ENCODE assay signal across 16 mouse cellular contexts in the genomic region with DNA sequence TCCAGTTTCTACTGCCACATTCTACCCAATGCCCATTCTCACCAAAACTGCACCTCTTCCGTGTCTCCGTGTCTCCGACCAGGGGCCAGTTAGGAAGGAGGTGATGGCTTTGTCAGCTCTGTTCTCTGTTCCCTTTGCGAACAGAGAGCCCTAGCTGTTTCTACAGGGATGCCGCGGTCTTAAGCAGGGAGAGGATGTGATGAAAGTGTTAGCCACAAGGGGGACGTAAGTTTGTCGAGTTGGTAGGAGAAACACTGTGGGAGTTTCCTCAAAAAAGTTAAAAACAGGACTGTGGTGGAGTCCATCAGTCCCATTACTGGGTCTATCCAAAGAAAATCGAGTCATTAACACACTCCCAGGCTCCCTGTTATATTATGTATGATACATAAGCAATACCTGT.
DNase-seq lines count a peak whose midpoint lies in the region; ATAC-seq and TF ChIP-seq lines count a peak whose summit lies in the region.
"Had no signal": no experiment of that assay in that cellular context is flagged by ENCODE, and none has a peak within 500 bp of the region (broad histone marks: within the 10 kb centered on the region; RNA-seq: fewer than 3 reads in every experiment).

No protein-coding gene starts in this region.

- no peak for ATAC-seq in lung, postnatal 0 days
- no peak for ATAC-seq in forebrain, embryonic 13.5 days

- intact Hi-C loops in gastrocnemius, adult 2 months (cut with DNase I): no loop called here
- intact Hi-C loops in gastrocnemius, postnatal 14 days (cut with DNase I; ENCODE audit: low total_unique reads): loop anchor here (10.0 kb wide), 1 partner anchor 103 kb away; a partner anchor contains a TSS

- peak; percentile 6; the same call in 1 of the 2 replicates for TF ChIP-seq CTCF in gastrocnemius, adult 2 months (IDR thresholded peaks at IDR 0.05)
- TF ChIP-seq CTCF in lung, postnatal 0 days (IDR thresholded peaks at IDR 0.05): peak; percentile 62

- H3K9ac ChIP-seq in lung, postnatal 0 days (replicated peaks; ENCODE audit: low read depth): no peak overlapping the region
- no peak overlapping the region for H3K9ac ChIP-seq in forebrain, embryonic 13.5 days
- H3K9ac ChIP-seq: forebrain, embryonic 12.5 days; stomach, embryonic 15.5 days had no signal

- H3K9me3 ChIP-seq in lung, postnatal 0 days (ENCODE audit: low read length): no peaks in the 10 kb centered on the region
- H3K9me3 ChIP-seq in forebrain, embryonic 13.5 days (replicated peaks): no peaks in the 10 kb centered on the region
- H3K9me3 ChIP-seq: embryonic facial prominence, embryonic 10.5 days; forebrain, embryonic 12.5 days; megakaryocyte, embryonic 14.5 days; stomach, embryonic 15.5 days had no signal

- no peak for DNase-seq in gastrocnemius, adult 2 months
- no peak for DNase-seq in gastrocnemius, postnatal 14 days
- no peak for DNase-seq in lung, postnatal 0 days (ENCODE audit: low spot score)
- no peak for DNase-seq in lung, postnatal 25 days (ENCODE audit: low spot score)
- peak; percentile 91 for DNase-seq in ZHBTc4 (ENCODE audit: low read depth, low spot score)
- DNase-seq in thymus, postnatal 14 days: peak; percentile 21
- no peak for DNase-seq in Muller cell, postnatal 12 days (ENCODE audit: inconsistent ontology term)
- DNase-seq: gastrocnemius, postnatal 36 days; heart, postnatal 36 days; kidney, adult 18-20 months; right cerebral cortex, adult 18-20 months had no signal

- H3K27ac ChIP-seq in gastrocnemius, adult 2 months: no peak overlapping the region
- no peak overlapping the region for H3K27ac ChIP-seq in lung, postnatal 0 days (ENCODE audit: low read length)
- H3K27ac ChIP-seq in forebrain, embryonic 13.5 days: no peak overlapping the region
- H3K27ac ChIP-seq: embryonic facial prominence, embryonic 10.5 days; forebrain, embryonic 12.5 days; stomach, embryonic 15.5 days had no signal

- H3K36me3 ChIP-seq in lung, postnatal 0 days (ENCODE audit: insufficient read depth, low read length): no peaks in the 10 kb centered on the region
- no peaks in the 10 kb centered on the region for H3K36me3 ChIP-seq in forebrain, embryonic 13.5 days (ENCODE audit: poor library complexity, severe bottlenecking)
- H3K36me3 ChIP-seq: forebrain, embryonic 12.5 days; stomach, embryonic 15.5 days had no signal

- no peak overlapping the region for H3K4me2 ChIP-seq in lung, postnatal 0 days (replicated peaks; ENCODE audit: low read depth, low read length)
- no peak overlapping the region for H3K4me2 ChIP-seq in forebrain, embryonic 13.5 days
- H3K4me2 ChIP-seq: forebrain, embryonic 12.5 days; stomach, embryonic 15.5 days had no signal

- no peaks in the 10 kb centered on the region for H3K27me3 ChIP-seq in lung, postnatal 0 days (replicated peaks; ENCODE audit: insufficient read depth, low read length)
- H3K27me3 ChIP-seq in forebrain, embryonic 13.5 days: no peaks in the 10 kb centered on the region
- H3K27me3 ChIP-seq: forebrain, embryonic 12.5 days; megakaryocyte, embryonic 14.5 days; stomach, embryonic 15.5 days had no signal

- H3K4me1 ChIP-seq in lung, postnatal 0 days (ENCODE audit: insufficient read depth, low read depth, low read length): peaks cover 13% of the 10 kb centered on the region; the same call in 1 of the 2 replicates
- peaks cover 9% of the 10 kb centered on the region; the same call in 1 of the 2 replicates for H3K4me1 ChIP-seq in forebrain, embryonic 13.5 days

- WGBS in lung, postnatal 0 days: 70% methylated on average over 9 of the region's 9 CpGs
- 55% methylated on average over 9 of the region's 9 CpGs for WGBS in forebrain, embryonic 13.5 days

- TF ChIP-seq EP300 in lung, postnatal 0 days (IDR thresholded peaks at IDR 0.05): no peak

- no peak overlapping the region for H3K4me3 ChIP-seq in gastrocnemius, adult 2 months
- H3K4me3 ChIP-seq in lung, postnatal 0 days (ENCODE audit: low read depth, low read length): no peak overlapping the region
- H3K4me3 ChIP-seq in forebrain, embryonic 13.5 days: no peak overlapping the region
- H3K4me3 ChIP-seq: embryonic facial prominence, embryonic 10.5 days; forebrain, embryonic 12.5 days; megakaryocyte, embryonic 14.5 days; stomach, embryonic 15.5 days had no signal

Comparison
In these comparisons a context has a peak if more than half of its experiments do, and no peak if none do; other contexts are left out.
1. DNase-seq: peak in ZHBTc4 (single experiment) and thymus, postnatal 14 days (single experiment); none in gastrocnemius, adult 2 months (single experiment), gastrocnemius, postnatal 14 days (single experiment), lung, postnatal 0 days (single experiment), lung, postnatal 25 days (single experiment) and Muller cell, postnatal 12 days (single experiment).